Mouse (Mus musculus): Measurements from ENCODE around the gene Glrx5. TPM values are rescaled to one million over a fixed set of nuclear protein-coding genes. Genes with fewer than 3 reads are reported as not detected.

Gene Glrx5
- polyA plus RNA-seq, 1 experiment from 2014 or later = 148 TPM

- Histone ChIP-seq H3K4me2 (replicated peaks) (no peak overlapping the region), H3K27me3 (no peaks in the 10 kb centered on the region), H3K4me3 (replicated peaks) (no peak overlapping the region), H3K27ac (no peak overlapping the region), H3K36me3 (no peaks in the 10 kb centered on the region), H3K4me1 (replicated peaks) (peaks cover 19% of the 10 kb centered on the region), H3K9me3 (no peaks in the 10 kb centered on the region), H3K9ac (replicated peaks) (no peak overlapping the region)
- 16% methylated on average over 5 of the region's 5 CpGs for WGBS
- no peak for ATAC-seq
These were observed 56.7 kb downstream of the Glrx5 start for GRCm38 (mm10) chr12:105089231-105089630.

GRCm38 (mm10) chr12:105091604-105092003, 59.1 kb downstream of the Glrx5 start:
- H3K27ac ChIP-seq = no peak overlapping the region
- H3K9ac ChIP-seq (replicated peaks) = no peak overlapping the region
- no peaks in the 10 kb centered on the region for H3K9me3 ChIP-seq
- H3K4me2 ChIP-seq (replicated peaks) = no peak overlapping the region
- no peak overlapping the region for H3K4me3 ChIP-seq (replicated peaks)
- H3K36me3 ChIP-seq = no peaks in the 10 kb centered on the region
- 87% methylated on average over 6 of the region's 6 CpGs for WGBS
- H3K27me3 ChIP-seq = no peaks in the 10 kb centered on the region
- H3K4me1 ChIP-seq (replicated peaks) = peaks cover 20% of the 10 kb centered on the region
- no peak for ATAC-seq

Small RNA genes lying within 50 kb of the gene (microRNA-seq; reads per million reads assigned to microRNA genes)
- 3.9 reads per million, percentile 16 among the genes with 10 or more reads in this experiment for gene Mir3069

Other genes with a start within 250 kb of the Glrx5 start
- gene Clmn, start 167.6 kb upstream of the Glrx5 start, polyA plus RNA-seq (2015; fragmentation: Nextera tagmentation; extraction: Ambion mirVana) = 0.98 and 1.1 TPM in 2 replicates
- 0.17 and 0.27 TPM in 2 replicates for gene Syne3, start 22.9 kb upstream of the Glrx5 start, polyA plus RNA-seq (2015; fragmentation: Nextera tagmentation; extraction: Ambion mirVana)
- not detected in 2 replicates for gene Tcl1b2, start 113.3 kb downstream of the Glrx5 start, polyA plus RNA-seq (2015; fragmentation: Nextera tagmentation; extraction: Ambion mirVana)
- not detected in 2 replicates for gene Tcl1b1, start 127.0 kb downstream of the Glrx5 start, polyA plus RNA-seq (2015; fragmentation: Nextera tagmentation; extraction: Ambion mirVana)
- gene Tcl1b5, start 143.7 kb downstream of the Glrx5 start, polyA plus RNA-seq (2015; fragmentation: Nextera tagmentation; extraction: Ambion mirVana) = not detected in 2 replicates
- not detected in 2 replicates for gene Tcl1b3, start 158.4 kb downstream of the Glrx5 start, polyA plus RNA-seq (2015; fragmentation: Nextera tagmentation; extraction: Ambion mirVana)
- gene Tcl1b4, start 169.3 kb downstream of the Glrx5 start, polyA plus RNA-seq (2015; fragmentation: Nextera tagmentation; extraction: Ambion mirVana) = not detected in 2 replicates
- not detected in 2 replicates for gene Tcl1, start 190.1 kb downstream of the Glrx5 start, polyA plus RNA-seq (2015; fragmentation: Nextera tagmentation; extraction: Ambion mirVana)

Measured in midbrain, embryonic 13.5 days (tissue).